Mouse (Mus musculus) MEL (cell line): ENCODE results near the gene Slc25a33. TPM values are rescaled to one million over a fixed set of nuclear protein-coding genes. Genes with fewer than 3 reads are reported as not detected.

ENCODE experiments used
- DNase-seq: peaks from one replicate; pipeline ENCODE4 v3.0.0; 2011; ENCODE audit warnings: low read depth, low spot score
- H3K27ac ChIP-seq: 2 replicates; pipeline ENCODE4 v1.5.1; 2012; ENCODE audit warnings: low read depth, mild to moderate bottlenecking, control low read depth, low read length, moderate library complexity; ENCODE audit not compliant: control insufficient read depth
- H3K27me3 ChIP-seq, 2 experiments: fragments of 150-350 bp in 1 of 2; sonication (generic) in 1 of 2; 2 replicates each; pipeline ENCODE4 v1.6.1; 2012; ENCODE audit warnings: low read length in 2 of 2, mild to moderate bottlenecking in 2 of 2, improper control_type of control experiment in 1 of 2, moderate library complexity in 1 of 2; ENCODE audit not compliant: insufficient read depth in 2 of 2, control insufficient read depth in 1 of 2
- H3K36me3 ChIP-seq, 2 experiments: 2 replicates each; pipeline ENCODE4 v1.6.1; 2012 to 2014; ENCODE audit warnings: low read length in 2 of 2, improper control_type of control experiment in 1 of 2, inconsistent platforms in 1 of 2, mild to moderate bottlenecking in 1 of 2; ENCODE audit not compliant: insufficient read depth in 2 of 2, control insufficient read depth in 1 of 2
- H3K4me1 ChIP-seq, 2 experiments: fragments of 150-350 bp in 1 of 2; sonication (generic) in 1 of 2; 2 replicates each; pipeline ENCODE4 v1.6.1; 2012; ENCODE audit warnings: low read length in 2 of 2, improper control_type of control experiment in 1 of 2, mild to moderate bottlenecking in 1 of 2; ENCODE audit not compliant: insufficient read depth in 2 of 2, control insufficient read depth in 1 of 2
- H3K4me3 ChIP-seq, 2 experiments: fragments of 150-350 bp in 1 of 2; sonication (generic) in 1 of 2; 2 replicates each; pipeline ENCODE4 v1.5.1; 2012; ENCODE audit warnings: low read depth in 2 of 2, low read length in 2 of 2, mild to moderate bottlenecking in 2 of 2, moderate library complexity in 2 of 2, control low read depth in 1 of 2, improper control_type of control experiment in 1 of 2; ENCODE audit not compliant: control insufficient read depth in 1 of 2, insufficient read depth in 1 of 2
- H3K79me2 ChIP-seq: 2 replicates; pipeline ENCODE4 v1.6.1; 2012; ENCODE audit warnings: mild to moderate bottlenecking, low read length, moderate library complexity; ENCODE audit not compliant: control insufficient read depth, poor library complexity, insufficient read depth
- H3K9ac ChIP-seq: 2 replicates; pipeline ENCODE4 v1.6.1; 2012; ENCODE audit warnings: low read depth, mild to moderate bottlenecking, control low read depth, low read length, moderate library complexity; ENCODE audit not compliant: control insufficient read depth, poor library complexity, severe bottlenecking
- H3K9me3 ChIP-seq: fragments of 150-350 bp; sonication (generic); replicated peaks from 2 replicates; pipeline ENCODE4 v1.6.1; 2012; ENCODE audit warnings: mild to moderate bottlenecking, low read length, improper control_type of control experiment, moderate library complexity; ENCODE audit not compliant: insufficient read depth
- BHLHE40 ChIP-seq: IDR thresholded peaks from 2 replicates; pipeline ENCODE4 v1.6.1; 2012; ENCODE audit warnings: low read depth, mild to moderate bottlenecking, inconsistent platforms, low read length, improper control_type of control experiment, borderline replicate concordance
- CHD1 ChIP-seq: IDR thresholded peaks from 2 replicates; pipeline ENCODE4 v1.6.1; 2012; ENCODE audit warnings: low read depth, mild to moderate bottlenecking, inconsistent platforms, low read length, improper control_type of control experiment
- CHD2 ChIP-seq: IDR thresholded peaks from 2 replicates; pipeline ENCODE4 v1.6.1; 2011; ENCODE audit warnings: low read length, improper control_type of control experiment
- CTCF ChIP-seq, 3 experiments: IDR thresholded peaks in 2 of 3; conservative IDR thresholded peaks in 1 of 3; 2 replicates each; pipeline ENCODE4 v1.5.1; 2011 to 2012; ENCODE audit warnings: low read length in 3 of 3, low read depth in 2 of 3, mild to moderate bottlenecking in 2 of 3, improper control_type of control experiment in 1 of 3, inconsistent platforms in 1 of 3, mixed read lengths in 1 of 3, moderate library complexity in 1 of 3; ENCODE audit not compliant: control insufficient read depth in 1 of 3, insufficient read depth in 1 of 3, poor library complexity in 1 of 3, severe bottlenecking in 1 of 3
- E2F4 ChIP-seq: IDR thresholded peaks from 2 replicates; pipeline ENCODE4 v1.6.1; 2011; ENCODE audit warnings: low read depth, low read length, improper control_type of control experiment, borderline replicate concordance
- ELF1 ChIP-seq: IDR thresholded peaks from 2 replicates; pipeline ENCODE4 v1.6.1; 2014; ENCODE audit warnings: low read depth, mild to moderate bottlenecking, inconsistent platforms, low read length, improper control_type of control experiment, moderate library complexity
- EP300 ChIP-seq, 2 experiments: IDR thresholded peaks; 2 replicates each; pipeline ENCODE4 v1.6.1; 2011; ENCODE audit warnings: improper control_type of control experiment in 2 of 2, low read length in 2 of 2, low read depth in 1 of 2, mild to moderate bottlenecking in 1 of 2
- ETS1 ChIP-seq: IDR thresholded peaks from 2 replicates; pipeline ENCODE4 v1.6.1; 2012; ENCODE audit warnings: low read depth, mild to moderate bottlenecking, inconsistent platforms, low read length, improper control_type of control experiment, moderate library complexity
- GABPA ChIP-seq: IDR thresholded peaks from 2 replicates; pipeline ENCODE4 v1.6.1; 2012; ENCODE audit warnings: low read depth, mild to moderate bottlenecking, inconsistent platforms, low read length, improper control_type of control experiment, moderate library complexity
- HCFC1 ChIP-seq: IDR thresholded peaks from 2 replicates; pipeline ENCODE4 v1.6.1; 2012; ENCODE audit warnings: low read depth, mild to moderate bottlenecking, inconsistent platforms, low read length, improper control_type of control experiment, moderate library complexity
- JUND ChIP-seq: IDR thresholded peaks from 2 replicates; pipeline ENCODE4 v1.6.1; 2011; ENCODE audit warnings: low read depth, mild to moderate bottlenecking, improper control_type of control experiment, low read length
- KAT2A ChIP-seq: conservative IDR thresholded peaks from 2 replicates; pipeline ENCODE4 v1.6.1; 2012; ENCODE audit warnings: low read depth, low read length, improper control_type of control experiment, inconsistent platforms
- MAFK ChIP-seq: IDR thresholded peaks from 2 replicates; pipeline ENCODE4 v1.6.1; 2011; ENCODE audit warnings: low read depth, mild to moderate bottlenecking, low read length, improper control_type of control experiment, borderline replicate concordance
- MAX ChIP-seq: IDR thresholded peaks from 2 replicates; pipeline ENCODE4 v1.6.1; 2011; ENCODE audit warnings: low read length, improper control_type of control experiment
- MAZ ChIP-seq: IDR thresholded peaks from 2 replicates; pipeline ENCODE4 v1.6.1; 2012; ENCODE audit warnings: low read depth, mild to moderate bottlenecking, inconsistent platforms, low read length, improper control_type of control experiment
- MEF2A ChIP-seq: IDR thresholded peaks from 2 replicates; pipeline ENCODE4 v1.6.1; 2014; ENCODE audit warnings: low read depth, mild to moderate bottlenecking, inconsistent platforms, low read length, improper control_type of control experiment; ENCODE audit not compliant: poor library complexity, insufficient replicate concordance, severe bottlenecking; ENCODE audit errors: extremely low read depth
- MXI1 ChIP-seq: IDR thresholded peaks from 2 replicates; pipeline ENCODE4 v1.6.1; 2011; ENCODE audit warnings: mild to moderate bottlenecking, low read depth, low read length, improper control_type of control experiment
- MYB ChIP-seq: IDR thresholded peaks from 2 replicates; pipeline ENCODE4 v1.6.1; 2011; ENCODE audit warnings: mild to moderate bottlenecking, low read depth, low read length, improper control_type of control experiment
- NELFE ChIP-seq: IDR thresholded peaks from 2 replicates; pipeline ENCODE4 v1.6.1; 2011; ENCODE audit warnings: low read depth, low read length, improper control_type of control experiment
- POLR2A ChIP-seq, 2 experiments: IDR thresholded peaks; 2 replicates each; pipeline ENCODE4 v1.6.1; 2011 to 2012; ENCODE audit warnings: low read length in 2 of 2, mild to moderate bottlenecking in 2 of 2, control low read depth in 1 of 2, improper control_type of control experiment in 1 of 2, low read depth in 1 of 2, moderate library complexity in 1 of 2; ENCODE audit not compliant: control insufficient read depth in 1 of 2, insufficient read depth in 1 of 2, poor library complexity in 1 of 2
- POLR2AphosphoS2 ChIP-seq: IDR thresholded peaks from 2 replicates; pipeline ENCODE4 v1.6.1; 2011; ENCODE audit warnings: low read length, improper control_type of control experiment
- RCOR1 ChIP-seq: IDR thresholded peaks from 2 replicates; pipeline ENCODE4 v1.6.1; 2012; ENCODE audit warnings: low read depth, mild to moderate bottlenecking, inconsistent platforms, low read length, improper control_type of control experiment
- SIN3A ChIP-seq: IDR thresholded peaks from 2 replicates; pipeline ENCODE4 v1.6.1; 2012; ENCODE audit warnings: low read length, improper control_type of control experiment, inconsistent platforms
- TAL1 ChIP-seq: IDR thresholded peaks from 2 replicates; pipeline ENCODE4 v1.6.1; 2012; ENCODE audit warnings: mild to moderate bottlenecking, inconsistent platforms, low read length, moderate library complexity, mixed read lengths
- TBP ChIP-seq: IDR thresholded peaks from 2 replicates; pipeline ENCODE4 v1.8.0; 2011; ENCODE audit warnings: low read depth, low read length, improper control_type of control experiment
- TCF12 ChIP-seq: IDR thresholded peaks from 2 replicates; pipeline ENCODE4 v1.6.1; 2014; ENCODE audit warnings: low read depth, mild to moderate bottlenecking, inconsistent platforms, low read length, improper control_type of control experiment, moderate library complexity
- UBTF ChIP-seq: IDR thresholded peaks from 2 replicates; pipeline ENCODE4 v1.6.1; 2012; ENCODE audit warnings: low read depth, mild to moderate bottlenecking, inconsistent platforms, low read length, improper control_type of control experiment, moderate library complexity, borderline replicate concordance; ENCODE audit not compliant: insufficient read depth
- USF1 ChIP-seq: IDR thresholded peaks from 2 replicates; pipeline ENCODE4 v1.6.1; 2014; ENCODE audit warnings: low read depth, mild to moderate bottlenecking, inconsistent platforms, low read length, improper control_type of control experiment, moderate library complexity
- ZMIZ1 ChIP-seq: IDR thresholded peaks from 2 replicates; pipeline ENCODE4 v1.6.1; 2012; ENCODE audit warnings: low read depth, mild to moderate bottlenecking, inconsistent platforms, low read length, improper control_type of control experiment, moderate library complexity
- ZNF384 ChIP-seq: IDR thresholded peaks from 2 replicates; pipeline ENCODE4 v1.6.1; 2012; ENCODE audit warnings: low read depth, mild to moderate bottlenecking, inconsistent platforms, low read length, improper control_type of control experiment
- polyA plus RNA-seq, 2 experiments: library from polyadenylated mRNA; stranded (reverse) in 1 of 2; unstranded in 1 of 2; fragments of >175 nt in 1 of 2; fragments of >200 nt in 1 of 2; gene quantifications; 2 replicates each; pipeline versions ENCODE4 v1.2.1 to v1.2.4; 2012; ENCODE audit warnings: low replicate concordance in 2 of 2, low read depth in 1 of 2; ENCODE audit not compliant: insufficient read length in 2 of 2, insufficient read depth in 1 of 2, missing spikeins in 1 of 2
- total RNA-seq: library from RNA; depleted of rRNA; stranded (reverse); fragments of 300-350 nt; gene quantifications from 2 replicates; pipeline ENCODE4 v1.2.3, GENCODE M21; 2012

Slc25a33 gene
- total and polyA plus RNA-seq, 3 experiments = 20.6 to 103 (median 24.8) TPM

DNA sequence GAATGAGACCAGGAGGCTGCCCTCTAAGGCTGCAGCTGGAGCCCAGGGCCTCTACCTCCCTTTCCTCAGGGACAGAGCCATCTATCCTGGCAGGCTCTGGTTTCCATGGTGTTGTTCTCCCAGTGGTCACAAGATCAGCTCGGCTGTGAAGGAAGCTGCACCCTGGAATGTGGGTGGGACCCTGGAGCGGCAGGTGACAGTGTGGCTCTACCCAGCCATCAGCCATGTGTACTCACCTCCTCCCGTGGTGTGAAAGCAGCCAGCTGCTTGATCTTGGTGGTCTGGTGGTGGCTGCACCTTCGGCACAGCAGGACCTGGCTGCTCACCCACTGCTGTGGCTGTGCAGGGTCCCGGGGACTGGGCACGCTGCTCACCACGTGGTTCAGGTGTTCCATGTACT lies 43.2 kb downstream of the Slc25a33 start:
- H3K27me3 ChIP-seq = no peaks in the 10 kb centered on the region
- H3K36me3 ChIP-seq = peaks cover 0 to 4% of the 10 kb centered on the region in 2 experiments; a peak in 1 of 4 replicates
- H3K4me3 ChIP-seq = no peak overlapping the region
- H3K4me1 ChIP-seq = no peaks in the 10 kb centered on the region
- H3K27ac ChIP-seq = no peak overlapping the region
- TF ChIP-seq ZNF384 = no peak
- TF ChIP-seq E2F4 = no peak
- TF ChIP-seq MEF2A = no peak
- TF ChIP-seq ETS1 = no peak
- no peak for TF ChIP-seq POLR2A (IDR thresholded peaks at IDR 0.05; ENCODE audit: control insufficient read depth in 1 of 2, insufficient read depth in 1 of 2, low read depth in 1 of 2, low read length in 2 of 2, poor library complexity in 1 of 2)
- no peak for TF ChIP-seq ELF1
- TF ChIP-seq MXI1 = no peak
- TF ChIP-seq MYB = no peak
- no peak for TF ChIP-seq MAZ
- TF ChIP-seq MAFK = no peak
- no peak for TF ChIP-seq RCOR1
- no peak for TF ChIP-seq SIN3A
- no peak for TF ChIP-seq HCFC1
- TF ChIP-seq EP300 (IDR thresholded peaks at IDR 0.05; ENCODE audit: low read depth in 1 of 2, low read length in 2 of 2) = no peak
- TF ChIP-seq ZMIZ1 = no peak
- TF ChIP-seq CTCF (IDR thresholded peaks at IDR 0.05 in 2 of 3, conservative IDR thresholded peaks at IDR 0.05 in 1 of 3; ENCODE audit: control insufficient read depth in 1 of 3, insufficient read depth in 1 of 3, low read depth in 2 of 3, low read length in 3 of 3, poor library complexity in 1 of 3, severe bottlenecking in 1 of 3) = no peak
- no peak for TF ChIP-seq USF1
- no peak for TF ChIP-seq GABPA
- no peak for TF ChIP-seq CHD2
- TF ChIP-seq TCF12 = no peak
- no peak for DNase-seq
- no peaks in the 10 kb centered on the region for H3K9me3 ChIP-seq
- H3K79me2 ChIP-seq = peaks cover 36% of the 10 kb centered on the region
- H3K9ac ChIP-seq = no peak overlapping the region

- no peak overlapping the region for H3K4me3 ChIP-seq
- peaks cover 0 to 4% of the 10 kb centered on the region in 2 experiments; a peak in 1 of 4 replicates for H3K36me3 ChIP-seq
- TF ChIP-seq MAX (no peak), UBTF (no peak), POLR2AphosphoS2 (no peak), BHLHE40 (no peak), NELFE (no peak), CHD1 (no peak), JUND (no peak), TBP (no peak), CTCF (IDR thresholded peaks at IDR 0.05 in 2 of 3, conservative IDR thresholded peaks at IDR 0.05 in 1 of 3; ENCODE audit: control insufficient read depth in 1 of 3, insufficient read depth in 1 of 3, low read depth in 2 of 3, low read length in 3 of 3, poor library complexity in 1 of 3, severe bottlenecking in 1 of 3) (no peak), KAT2A (no peak), SIN3A (no peak), TAL1 (no peak)
- TF ChIP-seq, all 39 proteins: peak for 0
- DNase-seq = no peak
- Histone ChIP-seq H3K27me3 (no peaks in the 10 kb centered on the region), H3K4me1 (no peaks in the 10 kb centered on the region), H3K9me3 (no peaks in the 10 kb centered on the region), H3K27ac (no peak overlapping the region), H3K9ac (no peak overlapping the region), H3K79me2 (peaks cover 16% of the 10 kb centered on the region)
Observed at GRCm38 (mm10) chr4:149728810-149729209, 45.3 kb downstream of the Slc25a33 start.
